Mouse (Mus musculus) liver, embryonic 13.5 days (tissue): ENCODE measurements at regions not wholly inside any gene's neighbourhood (a gene's known extent, or its start where the extent isn't known, plus 50 kb on each side); places are given as distances from the start of the nearest gene placed in this dataset.

Experiments
- ATAC-seq: fragments of 200-750 bp; cut with Nextera tagmentation; 2 replicates; pipeline ENCODE4 v1.8.0; 2017; ENCODE audit warnings: low read depth, mild to moderate bottlenecking, moderate number of reproducible peaks, moderate library complexity
- DNase-seq: peaks from one replicate; pipeline ENCODE4 v3.0.0; 2022
- H3K27ac ChIP-seq: fragments of 300-500 bp; sonication (generic); 2 replicates; pipeline ENCODE4 v1.5.1; 2015; ENCODE audit warnings: moderate library complexity, mild to moderate bottlenecking, inconsistent platforms
- H3K27me3 ChIP-seq: fragments of 300-500 bp; sonication (generic); 2 replicates; pipeline ENCODE4 v1.6.1; 2015; ENCODE audit warnings: mild to moderate bottlenecking, inconsistent platforms
- H3K36me3 ChIP-seq: fragments of 300-500 bp; sonication (generic); 2 replicates; pipeline ENCODE4 v1.6.1; 2015; ENCODE audit warnings: mild to moderate bottlenecking, inconsistent platforms
- H3K4me1 ChIP-seq: fragments of 300-500 bp; sonication (generic); replicated peaks from 2 replicates; pipeline ENCODE4 v1.6.1; 2015; ENCODE audit warnings: inconsistent platforms
- H3K4me2 ChIP-seq: fragments of 300-500 bp; sonication (generic); 2 replicates; pipeline ENCODE4 v1.6.1; 2015; ENCODE audit warnings: inconsistent platforms, mild to moderate bottlenecking, moderate library complexity
- H3K4me3 ChIP-seq: fragments of 300-500 bp; sonication (generic); replicated peaks from 2 replicates; pipeline ENCODE4 v1.5.1; 2015; ENCODE audit warnings: mild to moderate bottlenecking, inconsistent platforms
- H3K9ac ChIP-seq: fragments of 300-500 bp; sonication (generic); 2 replicates; pipeline ENCODE4 v1.6.1; 2015; ENCODE audit warnings: mild to moderate bottlenecking, inconsistent platforms
- H3K9me3 ChIP-seq: fragments of 300-500 bp; sonication (generic); replicated peaks from 2 replicates; pipeline ENCODE4 v1.6.1; 2016; ENCODE audit warnings: inconsistent platforms
- WGBS: fragments of 180-500 bp; shearing (Covaris S2); methylation state at CpG from one replicate; pipeline ENCODE4 v1.1.7; 2015; ENCODE audit not compliant: insufficient replicate concordance; 5-methylcytosine and 5-hydroxymethylcytosine counted together

- no peak overlapping the region for H3K4me2 ChIP-seq
- 70% methylated on average over 12 of the region's 12 CpGs for WGBS
- no peak overlapping the region for H3K4me3 ChIP-seq
- H3K36me3 ChIP-seq, result no peaks in the 10 kb centered on the region
- H3K9me3 ChIP-seq, result no peaks in the 10 kb centered on the region
- no peaks in the 10 kb centered on the region for H3K27me3 ChIP-seq
- no peak overlapping the region for H3K27ac ChIP-seq
- H3K4me1 ChIP-seq, result no peaks in the 10 kb centered on the region
- H3K9ac ChIP-seq, result no peak overlapping the region
- no peak for DNase-seq
- no peak for ATAC-seq
Measured at GRCm38 (mm10) chr4:84189315-84189714, 485.8 kb downstream of the Bnc2 start.

GRCm38 (mm10) chr4:84191303-84191702, 483.8 kb downstream of the Bnc2 start:
- 29% methylated on average over 2 of the region's 2 CpGs for WGBS

GRCm38 (mm10) chr4:84192301-84192700, 482.8 kb downstream of the Bnc2 start:
- Histone ChIP-seq H3K4me2 (no peak overlapping the region), H3K9me3 (no peaks in the 10 kb centered on the region), H3K9ac (no peak overlapping the region), H3K36me3 (no peaks in the 10 kb centered on the region), H3K4me1 (no peaks in the 10 kb centered on the region), H3K4me3 (no peak overlapping the region), H3K27ac (no peak overlapping the region), H3K27me3 (no peaks in the 10 kb centered on the region)
- DNase-seq (no peak), ATAC-seq (no peak)
- WGBS, result 72% methylated on average over 2 of the region's 2 CpGs

More at GRCm38 (mm10) chr4:84191303-84191702, 483.8 kb downstream of the Bnc2 start:
- Histone ChIP-seq H3K4me2 (no peak overlapping the region), H3K4me1 (no peaks in the 10 kb centered on the region), H3K27ac (no peak overlapping the region), H3K36me3 (no peaks in the 10 kb centered on the region), H3K9ac (no peak overlapping the region), H3K4me3 (no peak overlapping the region), H3K27me3 (no peaks in the 10 kb centered on the region), H3K9me3 (no peaks in the 10 kb centered on the region)
- ATAC-seq (0 out of 2 replicates have a peak, but pooled peaks have one; percentile 18), DNase-seq (no peak)

- Histone ChIP-seq H3K36me3 (no peaks in the 10 kb centered on the region), H3K9me3 (no peaks in the 10 kb centered on the region), H3K4me1 (no peaks in the 10 kb centered on the region), H3K9ac (no peak overlapping the region), H3K27me3 (no peaks in the 10 kb centered on the region), H3K4me2 (no peak overlapping the region), H3K4me3 (no peak overlapping the region), H3K27ac (no peak overlapping the region)
- WGBS, result 65% methylated on average over 2 of the region's 2 CpGs
- DNase-seq (no peak), ATAC-seq (no peak)
Measured at GRCm38 (mm10) chr4:84196732-84197131, 478.3 kb downstream of the Bnc2 start.

- H3K4me1 ChIP-seq, result no peaks in the 10 kb centered on the region
- no peak overlapping the region for H3K4me2 ChIP-seq
- WGBS, result 63% methylated on average over 4 of the region's 4 CpGs
- H3K9me3 ChIP-seq, result no peaks in the 10 kb centered on the region
- ATAC-seq (no peak), DNase-seq (no peak)
- H3K27ac ChIP-seq, result no peak overlapping the region
- no peak overlapping the region for H3K9ac ChIP-seq
- H3K27me3 ChIP-seq, result no peaks in the 10 kb centered on the region
- H3K36me3 ChIP-seq, result no peaks in the 10 kb centered on the region
- H3K4me3 ChIP-seq, result no peak overlapping the region
Measured at GRCm38 (mm10) chr4:84198176-84198575, 476.9 kb downstream of the Bnc2 start.

- Histone ChIP-seq H3K4me3 (no peak overlapping the region), H3K4me2 (no peak overlapping the region), H3K9ac (no peak overlapping the region), H3K4me1 (no peaks in the 10 kb centered on the region), H3K9me3 (no peaks in the 10 kb centered on the region), H3K36me3 (no peaks in the 10 kb centered on the region), H3K27ac (no peak overlapping the region), H3K27me3 (no peaks in the 10 kb centered on the region)
- WGBS, result 51% methylated on average over 9 of the region's 9 CpGs
- DNase-seq (no peak), ATAC-seq (no peak)
Measured at GRCm38 (mm10) chr4:84199181-84199656, 475.9 kb downstream of the Bnc2 start.

- Histone ChIP-seq H3K4me3 (no peak overlapping the region), H3K27me3 (no peaks in the 10 kb centered on the region), H3K4me1 (no peaks in the 10 kb centered on the region), H3K36me3 (no peaks in the 10 kb centered on the region), H3K9ac (no peak overlapping the region), H3K4me2 (no peak overlapping the region), H3K9me3 (no peaks in the 10 kb centered on the region), H3K27ac (no peak overlapping the region)
- no peak for DNase-seq
- 33% methylated on average over 3 of the region's 3 CpGs for WGBS
- no peak for ATAC-seq
Measured at GRCm38 (mm10) chr4:84201001-84201400, 474.1 kb downstream of the Bnc2 start.

- 54% methylated on average over 2 of the region's 2 CpGs for WGBS
- ATAC-seq (no peak), DNase-seq (no peak)
- Histone ChIP-seq H3K36me3 (no peaks in the 10 kb centered on the region), H3K9me3 (no peaks in the 10 kb centered on the region), H3K4me2 (no peak overlapping the region), H3K27me3 (no peaks in the 10 kb centered on the region), H3K4me3 (no peak overlapping the region), H3K4me1 (no peaks in the 10 kb centered on the region), H3K9ac (no peak overlapping the region), H3K27ac (no peak overlapping the region)
Measured at GRCm38 (mm10) chr4:84202231-84202630, 472.8 kb downstream of the Bnc2 start.

GRCm38 (mm10) chr4:84203680-84204079, 471.4 kb downstream of the Bnc2 start:
- no peak overlapping the region for H3K27ac ChIP-seq
- H3K4me1 ChIP-seq, result no peaks in the 10 kb centered on the region
- H3K4me3 ChIP-seq, result no peak overlapping the region
- no peaks in the 10 kb centered on the region for H3K27me3 ChIP-seq
- H3K9ac ChIP-seq, result no peak overlapping the region
- no peaks in the 10 kb centered on the region for H3K9me3 ChIP-seq
- no peak overlapping the region for H3K4me2 ChIP-seq
- H3K36me3 ChIP-seq, result no peaks in the 10 kb centered on the region
- no peak for ATAC-seq
- WGBS, result 38% methylated on average over 1 of the region's 1 CpGs
- DNase-seq, result no peak

GRCm38 (mm10) chr4:84204777-84205176, 470.3 kb downstream of the Bnc2 start:
- DNase-seq, result no peak
- Histone ChIP-seq H3K9ac (no peak overlapping the region), H3K4me1 (no peaks in the 10 kb centered on the region), H3K4me2 (no peak overlapping the region), H3K27ac (no peak overlapping the region), H3K4me3 (no peak overlapping the region), H3K27me3 (no peaks in the 10 kb centered on the region), H3K9me3 (no peaks in the 10 kb centered on the region), H3K36me3 (no peaks in the 10 kb centered on the region)
- ATAC-seq, result peak; percentile 43; the same call in 1 of the 2 replicates

GRCm38 (mm10) chr4:84208175-84208574, 466.9 kb downstream of the Bnc2 start:
- DNase-seq (no peak), ATAC-seq (no peak)
- Histone ChIP-seq H3K27me3 (no peaks in the 10 kb centered on the region), H3K27ac (no peak overlapping the region), H3K36me3 (no peaks in the 10 kb centered on the region), H3K4me2 (no peak overlapping the region), H3K4me1 (no peaks in the 10 kb centered on the region), H3K4me3 (no peak overlapping the region), H3K9ac (no peak overlapping the region), H3K9me3 (no peaks in the 10 kb centered on the region)
- WGBS, result 50% methylated on average over 1 of the region's 1 CpGs

- H3K4me1 ChIP-seq, result no peaks in the 10 kb centered on the region
- no peaks in the 10 kb centered on the region for H3K27me3 ChIP-seq
- no peaks in the 10 kb centered on the region for H3K9me3 ChIP-seq
- H3K4me2 ChIP-seq, result no peak overlapping the region
- no peak overlapping the region for H3K9ac ChIP-seq
- no peak for DNase-seq
- ATAC-seq, result no peak
- H3K36me3 ChIP-seq, result no peaks in the 10 kb centered on the region
- WGBS, result 34% methylated on average over 2 of the region's 2 CpGs
- H3K27ac ChIP-seq, result no peak overlapping the region
- no peak overlapping the region for H3K4me3 ChIP-seq
Measured at GRCm38 (mm10) chr4:84209538-84209937, 465.5 kb downstream of the Bnc2 start.
